Mouse (Mus musculus) heart, postnatal 0 days (tissue): ENCODE measurements at regions not wholly inside any gene's neighbourhood (a gene's known extent, or its start where the extent isn't known, plus 50 kb on each side); places are given as distances from the start of the nearest gene placed in this dataset.

Experiments used
- CTCF ChIP-seq: IDR thresholded peaks from 2 replicates; pipeline ENCODE4 v1.5.1; 2016; ENCODE audit warnings: antibody characterized with exemption, control low read depth, low read depth
- EP300 ChIP-seq: IDR thresholded peaks from 2 replicates; pipeline ENCODE4 v1.6.1; 2016; ENCODE audit warnings: antibody characterized with exemption, low read depth

- TF ChIP-seq EP300 (no peak), CTCF (no peak)
Observed at GRCm38 (mm10) chr6:51171761-51172160, 260.7 kb upstream of the Nfe2l3 start.
